Mouse (Mus musculus) cerebellum, postnatal 25 days (tissue): ENCODE data around the gene Selenow.

ENCODE experiments used
- DNase-seq, 2 experiments: peaks; one replicate each; pipeline ENCODE4 v3.0.0; 2021; ENCODE audit warnings: mixed read lengths in 2 of 2

The Selenow gene

DNA sequence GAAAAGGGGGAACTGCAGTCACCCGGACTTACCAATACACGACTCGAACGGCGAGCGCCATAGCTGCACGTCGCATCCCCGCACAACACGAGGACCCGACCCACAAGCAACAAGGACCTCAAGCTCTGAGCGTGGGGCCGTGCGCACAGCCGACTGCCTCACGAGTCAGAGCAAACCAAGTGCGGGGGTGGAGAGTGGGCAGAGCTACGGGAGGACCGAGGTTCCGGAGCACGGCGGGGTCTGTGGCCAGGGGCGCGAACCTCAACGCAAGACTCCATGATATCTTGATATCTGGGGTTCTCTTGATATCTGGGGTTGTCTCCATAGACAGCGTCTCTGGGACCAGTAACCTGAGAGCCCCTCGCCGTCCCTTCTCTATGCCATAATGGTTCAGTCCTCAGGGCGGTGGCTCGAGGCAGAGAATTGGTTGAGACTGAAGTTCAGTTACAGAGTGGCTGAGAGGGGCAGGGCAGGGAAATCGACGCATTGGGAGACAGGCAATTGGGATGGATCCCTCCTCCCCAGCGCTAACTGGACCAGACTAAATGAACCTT, at the start of gene Selenow:
TSS of gene Selenow (minus strand) at position 183 of the 554 bp plus-strand sequence.
- DNase-seq = peak; percentile 95 to 96

DNA sequence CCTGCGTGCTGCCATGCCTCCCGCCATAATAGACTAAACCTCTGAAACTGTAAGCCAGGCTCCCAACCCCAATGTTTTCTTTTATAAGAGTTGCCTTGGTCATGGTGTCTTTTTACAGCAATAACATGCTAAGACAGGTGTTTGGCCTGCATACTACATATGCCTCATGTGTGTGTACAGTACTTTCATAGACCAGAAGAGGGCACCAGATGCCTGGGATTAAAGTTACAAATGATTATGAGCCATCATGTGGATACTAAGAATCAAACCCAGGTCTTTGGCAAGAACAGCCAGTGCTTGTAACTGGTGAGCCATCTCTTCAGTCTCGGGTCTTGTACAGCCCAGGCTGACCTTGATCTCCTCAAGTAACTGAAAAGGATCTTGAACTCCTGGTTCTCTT, 47.5 kb upstream of the Selenow start:
- DNase-seq = no peak

DNA sequence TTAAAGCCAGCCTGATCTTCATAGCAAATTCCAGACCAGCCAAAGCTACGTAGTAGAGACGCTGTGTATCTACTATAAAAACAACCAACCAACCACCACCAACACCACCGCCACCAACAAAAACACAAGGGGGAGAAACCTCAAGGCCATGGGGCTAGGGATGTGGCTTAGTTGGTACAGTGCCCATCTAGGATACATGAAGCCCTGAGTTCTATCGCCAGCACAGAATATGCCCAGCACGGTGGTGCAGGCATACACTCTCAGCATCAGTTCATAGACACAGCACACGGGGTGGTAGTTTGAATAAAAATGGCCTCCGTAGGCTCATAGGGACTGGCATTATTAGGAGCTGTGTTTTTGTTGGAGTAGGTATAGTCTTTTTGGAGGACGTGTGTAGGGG, 46.1 kb upstream of the Selenow start:
- no peak for DNase-seq

DNA sequence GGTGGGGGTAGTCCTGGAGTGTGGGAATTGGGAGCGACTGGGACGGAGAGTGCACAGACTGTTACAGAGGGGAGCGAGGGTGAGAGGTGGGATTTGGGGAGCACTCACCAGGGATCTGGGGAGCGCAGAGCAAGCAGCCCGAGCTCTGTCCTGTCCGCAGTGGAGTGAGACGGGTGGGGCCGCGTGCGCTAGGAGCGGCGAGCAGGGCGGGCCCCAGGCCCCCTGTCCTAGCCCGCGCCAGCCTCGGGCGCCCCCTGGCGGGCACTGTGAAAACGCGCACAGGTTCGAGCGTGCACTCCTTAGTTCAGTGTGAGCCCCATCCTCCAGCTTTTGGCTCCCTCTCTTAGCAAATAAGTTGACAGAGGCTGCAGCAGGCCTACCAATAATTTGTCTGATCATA, 45.1 kb upstream of the Selenow start, which contains the start of gene Ehd2:
TSS of gene Ehd2 (minus strand) at position 256 of the 400 bp plus-strand sequence.
- DNase-seq = peak; percentile 78 to 88

DNA sequence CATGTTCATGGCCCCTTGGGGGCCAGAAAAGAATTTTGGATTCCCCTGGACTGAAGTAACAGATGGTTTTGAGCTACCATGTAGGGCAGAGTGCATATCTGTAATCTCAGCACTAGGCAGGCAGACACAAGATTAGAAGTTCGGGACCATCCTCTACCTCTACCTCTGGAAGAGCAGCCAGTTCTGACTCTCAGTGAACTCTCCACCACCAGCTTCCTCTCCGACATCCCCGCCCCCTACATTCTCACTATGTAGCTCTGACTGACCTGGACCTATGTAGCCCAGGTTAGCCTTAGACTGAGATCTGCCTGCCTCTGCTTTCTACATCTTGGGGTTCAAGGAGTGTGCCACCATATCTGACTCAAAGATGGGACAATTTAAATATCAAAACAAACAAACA, 44.3 kb upstream of the Selenow start:
- DNase-seq = no peak

DNA sequence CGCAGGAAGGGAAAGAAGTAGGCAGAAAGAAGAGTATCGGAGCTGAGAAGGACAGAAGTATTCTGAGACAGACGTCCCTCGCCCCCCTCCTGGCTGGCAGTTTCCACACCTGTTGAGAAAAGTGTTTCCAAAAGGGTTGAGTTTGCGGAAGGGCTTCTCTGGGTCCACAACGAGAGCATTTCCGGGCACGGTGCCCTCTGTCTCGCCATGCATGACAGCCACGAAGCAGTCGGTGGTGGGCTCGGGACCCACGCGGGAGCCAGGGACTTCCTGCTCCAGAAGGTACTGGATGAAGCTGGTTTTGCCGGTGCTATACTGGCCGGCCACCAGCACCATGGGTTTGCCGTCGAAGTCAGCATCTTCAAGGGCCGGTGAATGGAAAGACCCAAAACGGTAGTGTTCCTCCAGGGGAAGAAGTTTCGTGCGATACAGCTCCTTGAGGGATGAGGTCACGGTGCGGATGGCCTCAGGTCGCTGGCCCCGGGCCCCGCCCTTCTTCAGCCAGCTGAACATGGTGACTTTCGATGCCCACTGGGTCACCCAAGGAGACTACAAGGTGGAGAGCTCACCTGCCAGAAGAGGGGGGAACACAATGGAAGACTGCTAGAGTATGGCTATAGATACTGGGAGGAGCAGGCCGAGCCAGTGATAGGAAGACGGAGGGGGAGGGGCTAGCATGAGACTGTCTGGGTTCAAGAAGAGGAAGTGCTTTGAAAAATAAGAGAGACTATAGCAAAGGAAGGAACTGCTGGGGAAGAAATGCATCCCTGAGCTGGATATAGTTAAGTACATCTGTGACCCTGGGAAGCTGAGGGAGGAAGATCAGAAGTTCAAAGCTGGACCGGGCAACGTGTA, 41.8 kb upstream of the Selenow start:
- no peak for DNase-seq

DNA sequence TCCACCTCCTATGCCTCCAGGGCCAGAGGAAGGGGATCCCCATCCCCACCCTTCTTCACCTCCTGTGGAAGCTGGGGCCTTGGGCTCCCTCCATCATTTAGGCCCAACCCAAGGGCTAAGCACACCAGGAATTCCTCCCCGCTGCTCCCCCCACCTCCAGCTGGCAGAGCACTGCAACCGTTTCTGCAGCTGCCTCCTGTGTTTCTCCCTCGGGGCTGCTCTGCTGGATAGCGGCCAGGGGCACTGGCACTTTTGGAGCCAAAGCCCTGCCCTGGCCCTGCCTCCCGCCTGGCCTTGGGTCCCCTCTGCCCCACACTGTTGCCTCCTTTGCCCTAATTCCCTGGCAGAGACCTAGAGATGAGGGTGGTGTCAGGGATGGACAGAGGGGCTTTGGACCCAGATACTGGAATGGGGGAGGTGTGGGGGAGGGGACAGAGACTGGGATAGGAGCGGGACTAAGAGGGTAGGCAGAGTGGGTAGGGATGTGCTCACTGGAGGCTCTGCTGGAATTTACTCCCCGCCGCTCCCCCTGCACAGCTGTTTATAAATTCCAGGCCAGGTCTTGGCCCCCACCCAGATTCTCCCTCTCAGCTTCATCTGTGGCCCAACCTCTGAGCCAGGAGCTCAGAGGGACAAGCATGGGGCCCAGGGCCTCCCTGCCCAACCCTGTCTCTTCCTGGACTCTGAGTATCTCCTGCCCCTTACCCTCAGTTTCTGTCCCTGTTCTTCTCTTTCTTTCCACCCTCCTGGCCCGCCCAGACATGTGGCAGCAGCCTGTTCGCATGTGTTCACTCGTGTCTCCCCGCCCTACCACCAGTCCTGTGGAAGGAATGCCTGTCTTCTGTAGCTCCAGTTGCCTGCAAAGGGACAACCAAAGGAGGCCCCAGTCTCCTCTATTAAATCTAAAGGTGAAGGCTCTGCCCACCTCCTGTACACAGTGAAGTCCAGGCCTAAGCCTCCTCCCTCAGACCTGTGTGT, 40.4 kb upstream of the Selenow start:
- peak in 1 of 2 experiments; percentile 41 for DNase-seq

DNA sequence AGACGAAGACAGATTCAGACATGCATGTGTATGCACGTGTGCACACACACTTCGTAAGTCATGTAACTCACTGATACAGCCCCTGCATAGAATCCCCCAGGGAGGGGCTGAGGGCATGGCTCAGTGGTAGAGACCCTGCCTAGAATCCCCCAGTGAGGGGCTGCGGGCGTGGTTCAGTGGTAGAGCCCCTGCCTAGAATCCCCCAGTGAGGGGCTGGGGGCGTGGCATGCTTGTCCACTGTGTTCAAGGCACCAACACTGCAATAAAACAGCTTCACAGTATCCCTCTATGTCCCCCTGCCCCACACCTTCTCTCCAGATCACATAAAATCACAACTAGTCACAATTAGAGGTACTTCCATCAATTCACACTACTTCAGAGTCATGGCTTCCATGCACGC, 39.6 kb upstream of the Selenow start:
- DNase-seq = no peak

DNA sequence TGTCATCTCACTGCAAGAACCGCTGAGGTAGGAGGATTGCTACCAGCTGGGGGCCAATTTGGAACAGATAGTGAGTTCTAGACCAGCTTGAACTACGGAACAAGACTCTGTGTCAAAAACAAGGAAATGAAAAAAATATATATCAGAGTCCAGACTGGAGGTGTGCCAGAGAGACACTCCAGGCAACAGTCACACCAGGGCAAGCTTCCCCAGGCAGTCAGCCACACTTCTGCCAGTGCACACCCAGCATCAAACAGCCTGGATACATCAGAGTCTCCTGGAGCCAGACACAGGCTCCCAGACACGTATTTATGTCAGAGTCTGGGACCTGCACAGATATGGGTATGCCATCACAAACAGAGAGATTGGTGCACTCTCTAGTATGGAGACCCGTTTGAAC, 39.0 kb upstream of the Selenow start:
- DNase-seq = no peak

DNA sequence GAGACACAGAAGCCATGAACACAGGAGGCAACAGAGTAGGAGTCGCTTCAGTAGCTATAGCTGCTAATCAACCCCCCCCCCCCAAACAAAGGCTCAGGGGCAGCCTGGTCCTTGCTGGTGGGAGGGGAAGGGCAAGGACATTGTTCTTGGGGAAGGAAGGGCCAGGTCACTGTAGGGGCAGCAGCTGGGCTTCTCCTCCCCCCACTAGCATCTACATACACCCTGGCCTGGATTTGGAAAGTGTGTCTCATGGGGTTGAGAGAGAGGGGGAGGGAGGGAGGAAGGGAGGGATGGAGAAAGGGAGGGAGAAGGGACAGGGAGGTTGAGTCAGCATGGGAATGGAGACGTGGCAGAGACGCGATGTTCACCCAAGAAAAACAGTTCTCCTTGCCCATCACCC, 38.5 kb upstream of the Selenow start:
- DNase-seq = no peak

DNA sequence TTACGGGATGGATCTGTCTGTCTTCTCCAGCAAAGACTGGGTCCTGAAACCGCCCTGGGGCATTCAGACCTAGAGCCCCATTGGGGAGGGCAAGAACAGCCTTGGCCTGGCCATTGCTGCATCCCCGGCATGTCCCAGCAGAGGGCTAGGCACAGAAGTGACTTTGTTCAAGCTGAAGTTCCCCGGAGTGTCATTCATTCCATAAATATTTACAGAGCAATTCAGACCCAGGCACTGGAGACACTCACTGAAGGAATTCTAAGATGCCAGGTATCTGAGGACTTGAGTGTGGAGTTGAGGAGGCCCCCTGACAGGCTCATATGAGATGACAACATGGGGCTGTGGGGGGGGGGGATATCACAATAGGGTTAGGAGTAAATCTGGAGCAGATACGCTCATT, 33.9 kb upstream of the Selenow start:
- DNase-seq = no peak

DNA sequence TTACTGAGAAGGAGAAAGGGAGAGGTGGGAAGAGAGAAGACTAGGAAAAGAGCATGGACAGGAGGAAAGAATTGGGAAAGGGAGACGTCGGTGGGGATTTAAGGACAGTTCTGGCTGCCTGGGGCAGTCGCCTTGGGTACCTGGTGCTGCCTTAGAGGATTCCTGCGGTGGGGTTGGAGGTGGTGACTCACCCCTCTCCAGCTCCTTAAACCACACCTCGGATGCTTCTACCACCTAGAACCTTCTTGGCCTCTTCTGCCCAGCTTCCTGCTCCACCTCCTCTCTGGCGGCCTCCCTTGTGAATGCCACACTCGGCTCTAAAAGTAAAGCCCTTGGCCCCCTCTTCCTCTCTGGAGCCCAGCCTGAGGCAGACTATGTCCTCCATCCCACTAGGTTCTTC, 33.3 kb upstream of the Selenow start:
- DNase-seq = no peak

DNA sequence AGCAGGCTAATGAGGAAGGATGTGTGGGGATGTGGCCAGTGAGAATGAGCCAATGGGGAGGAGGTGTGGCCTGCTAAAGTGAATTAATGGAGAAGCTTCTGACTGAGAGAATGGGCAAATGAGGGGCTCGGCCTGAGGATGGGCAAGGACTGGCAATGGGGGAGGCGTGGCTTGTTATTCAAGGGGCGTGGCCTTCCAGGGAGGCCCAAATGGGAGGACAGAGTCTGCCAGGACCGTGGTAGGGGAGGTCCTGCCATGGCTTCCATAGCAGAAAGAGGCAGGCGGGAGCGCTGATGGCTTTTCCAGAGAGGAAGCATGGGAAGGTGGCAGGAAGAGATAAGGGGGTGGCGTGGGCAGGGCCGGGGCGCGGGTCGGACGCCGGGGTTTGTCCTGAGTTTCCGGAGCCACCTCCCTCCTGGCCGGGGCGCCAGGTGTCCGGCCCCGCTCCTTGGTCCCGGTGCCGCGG, 32.8 kb upstream of the Selenow start:
- DNase-seq = no peak

DNA sequence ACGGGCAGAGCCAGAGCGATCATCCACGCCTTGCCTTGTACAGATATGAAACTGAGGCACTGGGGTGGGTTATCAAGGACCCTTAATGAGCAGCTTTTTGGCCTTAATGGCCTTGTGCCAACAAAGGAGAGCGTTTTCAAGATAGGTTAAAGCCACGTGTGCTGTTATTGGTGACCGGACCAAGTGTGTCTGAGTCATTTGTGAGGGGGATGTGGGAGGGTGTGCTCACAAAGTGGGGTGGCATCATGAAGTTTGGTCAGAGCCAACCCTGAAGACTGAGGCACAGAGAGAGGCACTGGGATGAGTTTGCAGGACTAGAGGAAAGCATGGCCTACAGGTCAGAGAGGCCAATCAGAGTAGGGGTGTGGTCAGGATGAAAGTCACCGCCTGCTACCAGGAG, 32.2 kb upstream of the Selenow start:
- no peak for DNase-seq

DNA sequence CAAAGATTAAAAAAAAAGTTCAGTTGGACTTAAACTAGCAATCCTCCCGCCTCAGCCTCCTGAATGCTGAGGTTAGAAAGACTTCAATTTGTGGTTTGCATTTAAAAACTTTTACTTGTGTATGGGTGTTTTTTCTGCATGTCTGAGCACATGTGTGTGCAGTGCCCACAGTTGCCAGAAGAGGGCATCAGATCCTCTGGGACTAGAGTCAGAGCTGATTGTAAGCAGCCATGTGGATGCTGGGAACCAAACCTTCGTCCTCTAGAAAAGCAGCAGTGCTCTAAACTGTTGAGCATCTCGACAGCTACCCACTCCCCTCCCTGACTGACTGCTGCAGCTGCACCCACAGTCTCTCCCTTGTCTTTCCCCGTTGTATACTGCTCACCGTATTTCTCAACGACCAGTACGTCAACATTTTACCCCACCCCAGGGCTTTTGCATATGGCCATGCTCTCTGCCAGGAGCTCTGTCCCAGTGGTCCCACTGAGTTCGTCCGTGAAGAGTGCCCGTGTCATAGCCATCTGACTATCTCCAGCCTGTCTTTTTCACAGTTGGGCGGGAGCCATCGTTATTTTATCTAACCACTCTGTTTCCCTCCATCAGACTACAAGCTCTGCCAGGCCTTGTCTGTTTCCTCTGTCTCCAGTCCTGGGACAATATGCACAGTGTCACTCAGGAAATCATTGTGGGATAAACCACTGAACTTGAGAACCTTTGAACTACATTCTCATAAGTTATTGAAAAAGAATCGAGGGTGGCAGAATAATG, 31.3 kb upstream of the Selenow start:
- DNase-seq = no peak

DNA sequence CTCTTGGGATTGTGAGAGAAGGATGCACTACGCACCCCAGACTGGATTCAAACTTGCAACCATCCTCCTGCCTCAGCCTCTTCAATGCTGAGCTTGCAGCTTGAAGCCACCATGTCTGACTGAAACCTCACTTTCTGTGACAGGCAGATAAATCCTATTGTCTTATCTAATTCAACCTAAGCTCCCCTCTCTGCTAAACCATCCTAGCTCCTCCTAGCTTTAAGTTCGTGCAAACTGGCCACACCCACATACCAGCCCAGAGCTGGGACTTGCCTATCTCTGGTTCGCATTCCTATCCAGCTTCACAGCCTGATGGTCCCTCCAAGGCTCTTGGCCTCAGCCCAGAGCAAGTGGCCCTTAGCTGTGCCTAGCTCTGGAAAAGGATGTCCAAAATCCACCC, 30.2 kb upstream of the Selenow start:
- no peak for DNase-seq

DNA sequence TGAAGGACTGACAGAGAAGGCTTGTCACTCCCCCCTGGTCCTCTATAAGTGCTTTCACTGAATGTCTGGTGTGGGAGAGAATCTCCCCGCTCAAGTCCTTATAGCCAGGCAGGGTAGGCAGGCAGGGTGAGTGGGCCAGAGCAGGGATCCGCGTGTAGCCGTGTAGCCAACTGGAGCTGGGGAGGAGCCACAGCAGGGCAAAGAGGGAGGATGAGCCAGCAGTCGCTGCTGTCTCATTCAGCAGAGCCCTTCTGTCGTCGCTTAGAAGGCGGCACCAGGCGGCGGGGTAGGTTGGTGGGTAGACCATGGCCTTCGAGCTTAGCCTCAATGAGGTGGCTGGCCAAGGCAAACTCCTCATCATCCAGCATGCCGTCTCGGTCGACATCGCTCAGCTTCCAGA, 27.8 kb upstream of the Selenow start:
- no peak for DNase-seq

DNA sequence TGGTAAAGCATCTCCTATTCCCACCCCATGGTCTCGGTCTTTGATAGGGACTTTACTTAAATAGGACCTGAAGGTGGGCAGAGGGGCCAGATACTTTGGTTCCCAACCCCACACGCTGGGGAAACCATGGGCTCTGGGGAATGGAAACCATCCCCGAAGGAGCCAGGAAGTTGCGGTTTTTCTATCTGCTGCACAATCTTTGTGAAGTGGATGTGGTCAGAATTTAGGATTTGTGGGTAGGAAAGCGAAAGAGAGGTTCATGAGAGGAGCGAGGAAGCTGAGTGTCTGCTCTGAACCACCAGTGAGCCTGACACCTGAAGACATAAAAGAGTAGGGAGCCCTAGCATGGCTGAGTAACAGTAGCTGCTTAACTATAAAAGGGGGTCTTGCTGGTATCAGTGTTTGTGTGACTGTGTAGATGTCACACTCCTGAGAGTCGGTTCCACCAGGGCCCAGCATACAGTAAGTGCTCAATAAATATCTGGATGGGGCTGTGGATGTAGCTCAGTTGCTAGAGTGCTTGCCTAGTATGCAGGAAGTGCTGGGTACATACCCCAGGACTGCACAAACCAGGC, 27.1 kb upstream of the Selenow start:
- DNase-seq = no peak

DNA sequence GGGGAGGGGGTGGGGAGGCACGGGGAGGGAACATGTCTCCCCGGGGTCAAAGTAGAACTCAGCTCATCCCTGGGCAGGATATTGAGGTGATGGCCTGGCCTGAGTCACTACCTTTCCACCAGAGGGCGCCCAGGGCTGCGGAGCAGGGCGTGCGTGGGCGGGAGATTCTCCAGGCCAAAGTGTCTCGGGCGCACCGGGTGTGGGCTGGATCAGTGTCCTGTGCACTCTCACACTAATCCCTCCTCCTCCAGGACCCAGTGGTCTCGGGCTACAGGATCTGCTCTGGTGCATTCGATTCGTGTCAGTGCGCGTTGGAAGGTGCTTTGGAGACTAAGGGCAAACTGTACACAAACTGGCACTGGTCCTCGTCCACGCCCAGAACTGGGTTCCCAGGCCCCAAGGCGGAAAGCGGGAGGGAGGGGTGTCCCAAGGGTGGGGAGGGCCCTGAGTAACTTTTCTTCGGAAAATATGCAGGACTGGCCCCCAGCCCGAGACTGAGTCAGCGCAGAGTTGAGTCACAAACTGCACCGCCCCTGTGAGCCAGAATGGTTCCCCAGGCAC, 26.3 kb upstream of the Selenow start:
- DNase-seq = peak; percentile 86 to 93

DNA sequence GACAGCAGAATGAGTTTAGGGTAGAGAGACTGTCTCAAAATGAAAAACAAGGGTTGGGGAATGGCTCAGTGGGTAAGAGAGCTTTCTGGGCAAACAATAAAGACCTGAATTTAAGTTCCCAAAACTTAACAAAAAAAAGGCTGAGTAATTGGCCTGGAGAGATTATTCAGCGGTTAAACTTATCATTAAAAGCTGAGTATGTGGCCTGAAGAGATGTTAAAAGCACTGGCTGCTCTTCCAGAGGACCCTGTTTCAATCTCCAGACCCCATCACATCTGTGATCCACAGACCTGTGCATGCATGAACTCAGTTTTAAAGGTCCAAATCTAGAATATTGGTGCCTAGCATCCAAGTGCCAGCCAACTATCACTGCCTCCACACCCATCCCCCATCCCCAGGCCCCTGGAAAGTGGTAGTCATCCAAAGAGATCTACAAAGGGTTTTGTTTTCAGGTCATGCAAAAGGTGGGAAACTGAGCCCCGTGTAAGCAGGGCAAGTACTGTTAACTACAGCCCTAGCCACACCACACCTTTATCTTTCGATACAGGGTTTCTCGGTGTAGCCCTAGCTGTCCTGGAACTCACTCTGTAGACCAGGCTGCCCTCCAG, 25.6 kb upstream of the Selenow start:
- no peak for DNase-seq
